ENCODE assay signal across 11 mouse cellular contexts in genomic region chr10:13358679-13359078, GRCm38 (mm10).
A peak's percentile ranks its signal among the peaks of the same experiment; 100 is the strongest.
DNase-seq lines count a peak whose midpoint lies in the region; ATAC-seq and TF ChIP-seq lines count a peak whose summit lies in the region.
"Had no signal": no experiment of that assay in that cellular context is flagged by ENCODE, and none has a peak within 500 bp of the region (broad histone marks: within the 10 kb centered on the region; RNA-seq: fewer than 3 reads in every experiment).

No protein-coding gene starts in this region.

- H3K4me1 ChIP-seq in forebrain, embryonic 13.5 days = 0 out of 2 replicates have a peak, but pooled peaks cover 4% of the 10 kb centered on the region
- H3K4me1 ChIP-seq in forebrain, postnatal 0 days (ENCODE audit: insufficient read depth) = no peaks in the 10 kb centered on the region
- H3K4me1 ChIP-seq in lung, postnatal 0 days (ENCODE audit: insufficient read depth, low read depth, low read length) = no peaks in the 10 kb centered on the region
- H3K4me1 ChIP-seq: embryonic facial prominence, embryonic 12.5 days had no signal

- no peak for TF ChIP-seq CTCF in forebrain, postnatal 0 days (IDR thresholded peaks at IDR 0.05; ENCODE audit: low read depth)
- TF ChIP-seq CTCF in lung, postnatal 0 days (IDR thresholded peaks at IDR 0.05) = no peak

- H3K4me3 ChIP-seq in forebrain, embryonic 13.5 days = no peak overlapping the region
- no peak overlapping the region for H3K4me3 ChIP-seq in forebrain, postnatal 0 days (ENCODE audit: low read depth, low read length)
- H3K4me3 ChIP-seq in lung, postnatal 0 days (ENCODE audit: low read depth, low read length) = no peak overlapping the region
- H3K4me3 ChIP-seq: embryonic facial prominence, embryonic 12.5 days had no signal

- H3K36me3 ChIP-seq in forebrain, embryonic 13.5 days (ENCODE audit: poor library complexity, severe bottlenecking) = no peaks in the 10 kb centered on the region
- H3K36me3 ChIP-seq in forebrain, postnatal 0 days (ENCODE audit: insufficient read depth) = no peaks in the 10 kb centered on the region
- H3K36me3 ChIP-seq in lung, postnatal 0 days (ENCODE audit: insufficient read depth, low read length) = no peaks in the 10 kb centered on the region
- H3K36me3 ChIP-seq: embryonic facial prominence, embryonic 12.5 days had no signal

- no peaks in the 10 kb centered on the region for H3K27me3 ChIP-seq in forebrain, embryonic 13.5 days
- no peaks in the 10 kb centered on the region for H3K27me3 ChIP-seq in forebrain, postnatal 0 days (ENCODE audit: insufficient read depth, low read length)
- H3K27me3 ChIP-seq in lung, postnatal 0 days (replicated peaks; ENCODE audit: insufficient read depth, low read length) = no peaks in the 10 kb centered on the region
- H3K27me3 ChIP-seq: embryonic facial prominence, embryonic 12.5 days had no signal

- WGBS in forebrain, embryonic 13.5 days = 41% methylated on average over 3 of the region's 3 CpGs
- WGBS in forebrain, postnatal 0 days = 29% methylated on average over 3 of the region's 3 CpGs
- 18% methylated on average over 3 of the region's 3 CpGs for WGBS in lung, postnatal 0 days

- peak; percentile 43 for ATAC-seq in forebrain, embryonic 13.5 days
- ATAC-seq in forebrain, postnatal 0 days = no peak
- peak; percentile 28; the same call in 1 of the 2 replicates for ATAC-seq in lung, postnatal 0 days
- ATAC-seq in megakaryocyte progenitor cell, adult 5-6 weeks (replicated peaks; ENCODE audit: poor library complexity) = peak; percentile 60

- no peak overlapping the region for H3K27ac ChIP-seq in forebrain, embryonic 13.5 days
- no peak overlapping the region for H3K27ac ChIP-seq in forebrain, postnatal 0 days (ENCODE audit: low read depth, low read length)
- H3K27ac ChIP-seq in lung, postnatal 0 days (ENCODE audit: low read length) = no peak overlapping the region
- H3K27ac ChIP-seq: embryonic facial prominence, embryonic 12.5 days had no signal

- H3K9ac ChIP-seq in forebrain, embryonic 13.5 days = no peak overlapping the region
- H3K9ac ChIP-seq in forebrain, postnatal 0 days = no peak overlapping the region
- H3K9ac ChIP-seq in lung, postnatal 0 days (replicated peaks; ENCODE audit: low read depth) = no peak overlapping the region
- H3K9ac ChIP-seq: embryonic facial prominence, embryonic 12.5 days had no signal

- no peak for DNase-seq in forebrain, postnatal 0 days
- peak; percentile 25 for DNase-seq in lung, postnatal 0 days (ENCODE audit: low spot score)
- no peak for DNase-seq in lung, postnatal 4 days
- peak; percentile 54 to 65 for DNase-seq in cerebellum, postnatal 14 days
- DNase-seq in frontal cortex, postnatal 14 days (ENCODE audit: low spot score in 2 of 2) = no peak
- DNase-seq in natural killer cell, adult 2 months (ENCODE audit: low spot score in 2 of 2) = no peak
- DNase-seq: gastrocnemius, postnatal 14 days; kidney, adult 2 months had no signal

- TF ChIP-seq EP300 in lung, postnatal 0 days (IDR thresholded peaks at IDR 0.05) = no peak

- H3K9me3 ChIP-seq in forebrain, embryonic 13.5 days (replicated peaks) = no peaks in the 10 kb centered on the region
- no peaks in the 10 kb centered on the region for H3K9me3 ChIP-seq in forebrain, postnatal 0 days (ENCODE audit: low read length)
- H3K9me3 ChIP-seq in lung, postnatal 0 days (ENCODE audit: low read length) = no peaks in the 10 kb centered on the region
- H3K9me3 ChIP-seq: embryonic facial prominence, embryonic 12.5 days had no signal

- H3K4me2 ChIP-seq in forebrain, embryonic 13.5 days = no peak overlapping the region
- no peak overlapping the region for H3K4me2 ChIP-seq in forebrain, postnatal 0 days (ENCODE audit: low read depth)
- H3K4me2 ChIP-seq in lung, postnatal 0 days (replicated peaks; ENCODE audit: low read depth, low read length) = no peak overlapping the region
- H3K4me2 ChIP-seq: embryonic facial prominence, embryonic 12.5 days had no signal

Comparison
In these comparisons a context has a peak if more than half of its experiments do, and no peak if none do; other contexts are left out.
1. DNase-seq: peak in lung, postnatal 0 days (single experiment) and cerebellum, postnatal 14 days (2 of 2); none in forebrain, postnatal 0 days (single experiment), lung, postnatal 4 days (0 of 2), frontal cortex, postnatal 14 days (0 of 2) and natural killer cell, adult 2 months (0 of 2).